Mouse (Mus musculus) 3T3-L1 (cell line): ENCODE data around the gene Uqcc3.
"Not testable (repeated sequence)": the region's sequence is repeated elsewhere in the genome, so short reads cannot be mapped to it uniquely, and the experiment has no call there.

Experiments
- DNase-seq: peaks from one replicate; pipeline ENCODE4 v3.0.0-alpha.2; 2015; ENCODE audit warnings: low read depth, low spot score

Gene Uqcc3

GRCm38 (mm10) chr19:8850402-8850901 lies 30.3 kb downstream of the Uqcc3 start, which contains the start of gene Lrrn4cl:
TSS of gene Lrrn4cl (plus strand) at chr19:8850768.
- peak; percentile 99 for DNase-seq

GRCm38 (mm10) chr19:8848356-8848755 lies 32.4 kb downstream of the Uqcc3 start:
- DNase-seq, result no peak

- peak; percentile 96 for DNase-seq
These were observed 36.2 kb downstream of the Uqcc3 start for GRCm38 (mm10) chr19:8844371-8845129.

- DNase-seq, result no peak
These were observed 37.8 kb downstream of the Uqcc3 start for GRCm38 (mm10) chr19:8842961-8843360.

GRCm38 (mm10) chr19:8841012-8841411 lies 39.7 kb downstream of the Uqcc3 start:
- DNase-seq, result no peak

GRCm38 (mm10) chr19:8839908-8840791 lies 40.6 kb downstream of the Uqcc3 start:
- DNase-seq, result no peak

GRCm38 (mm10) chr19:8839103-8839907 lies 41.4 kb downstream of the Uqcc3 start, which contains the start of gene Gng3:
TSS of gene Gng3 (minus strand) at chr19:8839194.
- DNase-seq, result no peak

- no peak for DNase-seq
These were observed 42.5 kb downstream of the Uqcc3 start for GRCm38 (mm10) chr19:8838041-8838730.

GRCm38 (mm10) chr19:8837251-8837791 lies 43.4 kb downstream of the Uqcc3 start, which contains the start of gene Bscl2:
TSS of gene Bscl2 (plus strand) at chr19:8837467.
- no peak for DNase-seq

- DNase-seq, result not testable (repeated sequence)
These were observed 44.4 kb downstream of the Uqcc3 start for GRCm38 (mm10) chr19:8836327-8836726.

- DNase-seq, result no peak
These were observed 47.8 kb downstream of the Uqcc3 start for GRCm38 (mm10) chr19:8832971-8833370.

GRCm38 (mm10) chr19:8831262-8831661 lies 49.5 kb downstream of the Uqcc3 start:
- DNase-seq, result no peak

GRCm38 (mm10) chr19:8830664-8831063 lies 50.1 kb downstream of the Uqcc3 start:
- no peak for DNase-seq
